Mouse (Mus musculus): Measurements from ENCODE around the gene Rhou. TPM values are rescaled to one million over a fixed set of nuclear protein-coding genes. Genes with fewer than 3 reads are reported as not detected.

The Rhou gene
- not detected in 2 replicates for polyA plus RNA-seq (2012; ENCODE audit: low replicate concordance)

GRCm38 (mm10) chr8:123653308-123653993, at the start of gene Rhou:
Rhou (plus strand) TSS chr8:123653929.

Other genes starting within 250 kb of the Rhou start
- 0.08 TPM in 1 of 2 replicates, not detected in the other for gene Mc1r, start 246.8 kb upstream of the Rhou start, polyA plus RNA-seq (2012; ENCODE audit: low replicate concordance)
- gene Tubb3, start 242.5 kb upstream of the Rhou start, polyA plus RNA-seq (2012; ENCODE audit: low replicate concordance), result 2.9 and 4.1 TPM in 2 replicates
- gene Def8, start 230.4 kb upstream of the Rhou start, polyA plus RNA-seq (2012; ENCODE audit: low replicate concordance), result 4.7 and 24.1 TPM in 2 replicates
- 15.0 and 16.4 TPM in 2 replicates for gene Afg3l1, start 176.0 kb upstream of the Rhou start, polyA plus RNA-seq (2012; ENCODE audit: low replicate concordance)
- gene Dbndd1, start 138.5 kb upstream of the Rhou start, polyA plus RNA-seq (2012; ENCODE audit: low replicate concordance), result not detected in 2 replicates
- 5.5 and 7.9 TPM in 2 replicates for gene Gas8, start 135.1 kb upstream of the Rhou start, polyA plus RNA-seq (2012; ENCODE audit: low replicate concordance)
- gene Rab4a, start 152.1 kb downstream of the Rhou start, polyA plus RNA-seq (2012; ENCODE audit: low replicate concordance), result 5.9 and 10.0 TPM in 2 replicates
- gene Ccsap, start 206.3 kb downstream of the Rhou start, polyA plus RNA-seq (2012; ENCODE audit: low replicate concordance), result 4.1 and 9.5 TPM in 2 replicates
- not detected in 2 replicates for gene Acta1, start 240.8 kb downstream of the Rhou start, polyA plus RNA-seq (2012; ENCODE audit: low replicate concordance)